Mouse (Mus musculus) monocyte, adult 59 days (primary cell): ENCODE measurements around the gene Aebp1. TPM values are rescaled to one million over a fixed set of nuclear protein-coding genes. Genes with fewer than 3 reads are reported as not detected.

Experiments
- total RNA-seq, 2 experiments: library from RNA; stranded (reverse); gene quantifications; one replicate each; pipeline ENCODE4 v1.2.4; 2023

Aebp1 gene
- total RNA-seq = 1 to 10 TPM; 1.0 to 1.3 TPM

GRCm38 (mm10) chr11:5861678-5862393 lies at the start of gene Aebp1:
Gene Aebp1 (plus strand): TSS chr11:5861947.

DNA sequence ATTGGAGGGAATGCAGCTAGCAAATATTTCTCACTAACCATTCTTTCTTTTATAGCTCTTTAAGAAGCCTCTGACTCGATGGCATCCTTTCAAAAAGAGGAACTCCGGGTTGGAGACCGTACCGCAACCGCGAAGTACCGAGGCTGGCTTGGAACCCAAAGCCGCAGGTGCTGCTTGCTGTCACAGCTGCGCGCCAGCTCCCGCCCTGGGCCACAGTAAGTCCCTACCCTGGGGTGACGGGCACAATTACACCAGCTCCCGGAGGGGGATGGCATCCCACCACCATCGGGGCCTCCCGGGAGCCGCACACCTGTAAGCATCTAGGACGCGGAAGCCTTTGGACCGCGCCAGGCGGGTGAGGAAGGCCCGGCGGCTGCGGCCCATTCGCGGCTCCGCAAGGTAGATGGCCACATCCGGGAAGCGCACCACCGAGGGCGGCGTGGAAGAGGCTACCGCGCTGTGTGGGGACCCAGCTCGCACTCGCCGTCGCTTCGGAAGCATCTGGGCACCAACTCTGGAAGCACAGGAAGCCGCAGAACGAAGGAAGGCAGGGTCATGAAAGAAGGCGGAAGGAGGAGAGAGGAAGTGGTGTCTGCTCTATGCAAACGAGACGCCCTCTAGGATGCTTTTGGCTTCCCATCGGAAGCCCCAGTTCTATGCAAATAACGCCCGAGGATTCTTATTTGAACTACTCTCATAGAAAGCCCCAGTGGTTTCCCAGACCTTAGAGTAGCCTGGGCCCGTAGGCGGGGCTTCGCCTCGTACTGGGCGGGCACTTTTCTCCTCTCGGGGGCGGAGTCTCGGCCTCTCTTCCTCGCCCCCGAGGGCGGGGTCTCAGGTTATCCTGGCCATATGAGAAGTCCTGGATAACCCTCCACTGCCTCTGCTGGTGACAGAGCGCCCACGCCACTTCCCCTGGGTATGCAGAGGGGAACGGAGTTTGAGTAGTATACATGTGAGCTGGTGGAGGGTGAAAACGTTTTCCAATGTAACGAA lies 24.2 kb upstream of the Aebp1 start, which contains the start of gene Polm:
TSS of gene Polm (minus strand) at position 766 of the 996 bp plus-strand sequence.

GRCm38 (mm10) chr11:5877921-5878526 lies 16.3 kb downstream of the Aebp1 start, which contains the start of gene Pold2:
Gene Pold2 (minus strand): TSS chr11:5878292.

GRCm38 (mm10) chr11:5898531-5898930 lies 36.8 kb downstream of the Aebp1 start, which contains the start of gene Myl7:
Gene Myl7 (minus strand): TSS chr11:5898782.

Other genes starting within 250 kb of the Aebp1 start
- gene Mrps24, start 146.3 kb upstream of the Aebp1 start, total RNA-seq = 10 to 100 TPM; 49.2 to 50.8 TPM
- gene Urgcp, start 99.6 kb upstream of the Aebp1 start, total RNA-seq = 10 to 100 TPM; 17.5 to 23.4 TPM
- 100 to 1,000 TPM; 163 to 166 TPM for gene Dbnl, start 73.5 kb upstream of the Aebp1 start, total RNA-seq
- not detected for gene Pgam2, start 58.2 kb upstream of the Aebp1 start, total RNA-seq
- 10 to 100 TPM; 30.4 to 34.0 TPM for gene Polm, start 23.9 kb upstream of the Aebp1 start, total RNA-seq
- gene Pold2, start 16.3 kb downstream of the Aebp1 start, total RNA-seq = 10 to 100 TPM; 20.0 to 21.5 TPM
- not detected for gene Myl7, start 36.8 kb downstream of the Aebp1 start, total RNA-seq
- gene Gck, start 88.1 kb downstream of the Aebp1 start, total RNA-seq = not detected
- 10 to 100 TPM; 51.8 to 57.2 TPM for gene Ykt6, start 93.7 kb downstream of the Aebp1 start, total RNA-seq
- gene Camk2b, start 204.4 kb downstream of the Aebp1 start, total RNA-seq = 1 to 10 TPM; 1.7 to 2.4 TPM